Mouse (Mus musculus) lung, embryonic 14.5 days (tissue): ENCODE data around the gene Magi1. TPM values are rescaled to one million over a fixed set of nuclear protein-coding genes. Genes with fewer than 3 reads are reported as not detected.

Experiments used
- ATAC-seq: fragments of 200-750 bp; cut with Nextera tagmentation; 2 replicates; pipeline ENCODE4 v1.8.0; 2017; ENCODE audit warnings: mild to moderate bottlenecking, moderate TSS enrichment, moderate library complexity; ENCODE audit not compliant: insufficient read depth
- DNase-seq: peaks from one replicate; pipeline ENCODE4 v3.0.0-alpha.2; 2015
- H3K27ac ChIP-seq: fragments of 300-500 bp; sonication (generic); 2 replicates; pipeline ENCODE4 v1.5.1; 2014; ENCODE audit warnings: low read depth, mild to moderate bottlenecking, moderate library complexity
- H3K27me3 ChIP-seq: fragments of 300-500 bp; sonication (generic); 2 replicates; pipeline ENCODE4 v1.6.1; 2014; ENCODE audit warnings: low read length, control low read depth; ENCODE audit not compliant: insufficient read depth
- H3K36me3 ChIP-seq: fragments of 300-500 bp; sonication (generic); 2 replicates; pipeline ENCODE4 v1.6.1; 2014; ENCODE audit warnings: control low read depth; ENCODE audit not compliant: insufficient read depth
- H3K4me1 ChIP-seq: fragments of 300-500 bp; sonication (generic); 2 replicates; pipeline ENCODE4 v1.6.1; 2014; ENCODE audit warnings: antibody characterized with exemption, control low read depth; ENCODE audit not compliant: insufficient read depth
- H3K4me2 ChIP-seq: fragments of 300-500 bp; sonication (generic); 2 replicates; pipeline ENCODE4 v1.6.1; 2014; ENCODE audit warnings: mild to moderate bottlenecking
- H3K4me3 ChIP-seq: fragments of 300-500 bp; sonication (generic); 2 replicates; pipeline ENCODE4 v1.5.1; 2014; ENCODE audit warnings: low read depth, low read length
- H3K9ac ChIP-seq: fragments of 300-500 bp; sonication (generic); 2 replicates; pipeline ENCODE4 v1.6.1; 2014
- H3K9me3 ChIP-seq: fragments of 300-500 bp; sonication (generic); 2 replicates; pipeline ENCODE4 v1.6.1; 2016; ENCODE audit warnings: low read depth, low read length, control low read depth
- CTCF ChIP-seq: IDR thresholded peaks from 2 replicates; pipeline ENCODE4 v1.5.1; 2016; ENCODE audit warnings: antibody characterized with exemption, low read depth
- WGBS: fragments of 180-500 bp; shearing (Covaris S2); extraction: QIAGEN DNeasy Blood & Tissue Kit; methylation state at CpG from one replicate; pipeline ENCODE4 v1.1.7; 2014; 5-methylcytosine and 5-hydroxymethylcytosine counted together
- polyA plus RNA-seq: library from polyadenylated mRNA; unstranded; fragments of >200 nt; fragmentation: Nextera tagmentation; extraction: Ambion mirVana; gene quantifications from 2 replicates; pipeline ENCODE4 v1.2.1, GENCODE M21; 2014

Magi1 gene
- polyA plus RNA-seq, 1 experiment from 2014 or later: 10.1 TPM

- 93% methylated on average over 3 of the region's 3 CpGs for WGBS
- Histone ChIP-seq H3K4me1 (no peaks in the 10 kb centered on the region), H3K9ac (no peak overlapping the region), H3K4me2 (no peak overlapping the region), H3K27ac (no peak overlapping the region), H3K4me3 (no peak overlapping the region), H3K36me3 (no peaks in the 10 kb centered on the region), H3K27me3 (no peaks in the 10 kb centered on the region), H3K9me3 (no peaks in the 10 kb centered on the region)
- ATAC-seq: no peak
- TF ChIP-seq CTCF: no peak
- no peak for DNase-seq
Measured at GRCm38 (mm10) chr6:94273941-94274340, 9.8 kb downstream of the Magi1 start.

GRCm38 (mm10) chr6:94270001-94270400 lies 13.7 kb downstream of the Magi1 start:
- H3K4me1 ChIP-seq: no peaks in the 10 kb centered on the region
- no peak for TF ChIP-seq CTCF
- no peak overlapping the region for H3K9ac ChIP-seq
- DNase-seq (no peak), ATAC-seq (no peak)
- no peak overlapping the region for H3K4me3 ChIP-seq
- no peak overlapping the region for H3K27ac ChIP-seq
- no peaks in the 10 kb centered on the region for H3K36me3 ChIP-seq
- no peak overlapping the region for H3K4me2 ChIP-seq
- no peaks in the 10 kb centered on the region for H3K9me3 ChIP-seq
- 61% methylated on average over 5 of the region's 5 CpGs for WGBS
- no peaks in the 10 kb centered on the region for H3K27me3 ChIP-seq

- Histone ChIP-seq H3K4me3 (no peak overlapping the region), H3K9me3 (no peaks in the 10 kb centered on the region), H3K9ac (no peak overlapping the region), H3K4me2 (no peak overlapping the region), H3K36me3 (no peaks in the 10 kb centered on the region), H3K4me1 (0 out of 2 replicates have a peak, but pooled peaks cover 2% of the 10 kb centered on the region), H3K27me3 (no peaks in the 10 kb centered on the region), H3K27ac (no peak overlapping the region)
- DNase-seq (no peak), ATAC-seq (no peak)
- no peak for TF ChIP-seq CTCF
- 57% methylated on average over 4 of the region's 4 CpGs for WGBS
Measured at GRCm38 (mm10) chr6:94269174-94269573, 14.5 kb downstream of the Magi1 start.

- TF ChIP-seq CTCF: no peak
Measured at GRCm38 (mm10) chr6:94265244-94265935, 18.3 kb downstream of the Magi1 start.

GRCm38 (mm10) chr6:94264183-94264941 lies 19.4 kb downstream of the Magi1 start:
- H3K27ac ChIP-seq: no peak overlapping the region
- no peak for DNase-seq
- ATAC-seq: no peak
- no peaks in the 10 kb centered on the region for H3K27me3 ChIP-seq
- TF ChIP-seq CTCF: no peak
- no peak overlapping the region for H3K4me3 ChIP-seq
- no peaks in the 10 kb centered on the region for H3K9me3 ChIP-seq
- H3K4me2 ChIP-seq: no peak overlapping the region
- no peaks in the 10 kb centered on the region for H3K36me3 ChIP-seq
- no peak overlapping the region for H3K9ac ChIP-seq
- WGBS: 66% methylated on average over 7 of the region's 7 CpGs
- H3K4me1 ChIP-seq: 0 out of 2 replicates have a peak, but pooled peaks cover 7% of the 10 kb centered on the region

More at GRCm38 (mm10) chr6:94265244-94265935, 18.3 kb downstream of the Magi1 start:
- Histone ChIP-seq H3K27ac (no peak overlapping the region), H3K4me2 (no peak overlapping the region), H3K4me1 (0 out of 2 replicates have a peak, but pooled peaks cover 7% of the 10 kb centered on the region), H3K9me3 (no peaks in the 10 kb centered on the region), H3K27me3 (no peaks in the 10 kb centered on the region), H3K9ac (no peak overlapping the region), H3K4me3 (no peak overlapping the region), H3K36me3 (no peaks in the 10 kb centered on the region)
- no peak for DNase-seq
- no peak for ATAC-seq
- 63% methylated on average over 3 of the region's 3 CpGs for WGBS

- no peaks in the 10 kb centered on the region for H3K27me3 ChIP-seq
- no peak overlapping the region for H3K9ac ChIP-seq
- no peak overlapping the region for H3K4me2 ChIP-seq
- no peak overlapping the region for H3K4me3 ChIP-seq
- DNase-seq (no peak), ATAC-seq (no peak)
- WGBS: 89% methylated on average over 5 of the region's 5 CpGs
- no peak overlapping the region for H3K27ac ChIP-seq
- TF ChIP-seq CTCF: no peak
- no peaks in the 10 kb centered on the region for H3K36me3 ChIP-seq
- no peaks in the 10 kb centered on the region for H3K9me3 ChIP-seq
- H3K4me1 ChIP-seq: 0 out of 2 replicates have a peak, but pooled peaks cover 20% of the 10 kb centered on the region
Measured at GRCm38 (mm10) chr6:94260831-94261230, 22.9 kb downstream of the Magi1 start.

GRCm38 (mm10) chr6:94259981-94260380 lies 23.7 kb downstream of the Magi1 start:
- H3K36me3 ChIP-seq: no peaks in the 10 kb centered on the region
- 0 out of 2 replicates have a peak, but pooled peaks cover 20% of the 10 kb centered on the region for H3K4me1 ChIP-seq
- H3K27ac ChIP-seq: no peak overlapping the region
- DNase-seq: no peak
- H3K9ac ChIP-seq: no peak overlapping the region
- TF ChIP-seq CTCF: no peak
- no peak overlapping the region for H3K4me3 ChIP-seq
- H3K4me2 ChIP-seq: no peak overlapping the region
- WGBS: 89% methylated on average over 2 of the region's 2 CpGs
- no peaks in the 10 kb centered on the region for H3K27me3 ChIP-seq
- no peaks in the 10 kb centered on the region for H3K9me3 ChIP-seq
- no peak for ATAC-seq
